Mouse (Mus musculus) liver, embryonic 12.5 days (tissue): Measurements from ENCODE around the gene Ppm1h. TPM values are rescaled to one million over a fixed set of nuclear protein-coding genes. Genes with fewer than 3 reads are reported as not detected.

ENCODE experiments used
- ATAC-seq: fragments of 200-750 bp; cut with Nextera tagmentation; 2 replicates; pipeline ENCODE4 v1.8.0; 2017; ENCODE audit warnings: moderate number of reproducible peaks, mild to moderate bottlenecking, moderate library complexity
- H3K27ac ChIP-seq: fragments of 300-500 bp; sonication (generic); 2 replicates; pipeline ENCODE4 v1.5.1; 2016; ENCODE audit warnings: mild to moderate bottlenecking
- H3K27me3 ChIP-seq: fragments of 300-500 bp; sonication (generic); replicated peaks from 2 replicates; pipeline ENCODE4 v1.6.1; 2016; ENCODE audit warnings: mild to moderate bottlenecking, moderate library complexity
- H3K36me3 ChIP-seq: fragments of 300-500 bp; sonication (generic); 2 replicates; pipeline ENCODE4 v1.6.1; 2016; ENCODE audit warnings: mild to moderate bottlenecking, moderate library complexity
- H3K4me1 ChIP-seq: fragments of 300-500 bp; sonication (generic); 2 replicates; pipeline ENCODE4 v1.6.1; 2016
- H3K4me2 ChIP-seq: fragments of 300-500 bp; sonication (generic); 2 replicates; pipeline ENCODE4 v1.6.1; 2016; ENCODE audit warnings: mild to moderate bottlenecking, moderate library complexity
- H3K4me3 ChIP-seq: fragments of 300-500 bp; sonication (generic); 2 replicates; pipeline ENCODE4 v1.5.1; 2016; ENCODE audit warnings: mild to moderate bottlenecking, moderate library complexity
- H3K9ac ChIP-seq: fragments of 300-500 bp; sonication (generic); 2 replicates; pipeline ENCODE4 v1.6.1; 2016; ENCODE audit warnings: mild to moderate bottlenecking, moderate library complexity
- H3K9me3 ChIP-seq: fragments of 300-500 bp; sonication (generic); replicated peaks from 2 replicates; pipeline ENCODE4 v1.6.1; 2016; ENCODE audit warnings: mild to moderate bottlenecking, moderate library complexity
- WGBS: fragments of 180-500 bp; shearing (Covaris S2); methylation state at CpG from one replicate; pipeline ENCODE4 v1.1.7; 2016; ENCODE audit not compliant: insufficient replicate concordance; 5-methylcytosine and 5-hydroxymethylcytosine counted together
- polyA plus RNA-seq: library from polyadenylated mRNA; unstranded; fragments of >200 nt; fragmentation: Nextera tagmentation; extraction: Ambion mirVana; gene quantifications from 2 replicates; pipeline ENCODE4 v1.2.1, GENCODE M21; 2016

Gene Ppm1h
- polyA plus RNA-seq, 1 experiment from 2014 or later: 1.6 TPM

- Histone ChIP-seq H3K4me2 (no peak overlapping the region), H3K36me3 (no peaks in the 10 kb centered on the region), H3K9me3 (no peaks in the 10 kb centered on the region), H3K27me3 (no peaks in the 10 kb centered on the region), H3K4me3 (no peak overlapping the region), H3K4me1 (peaks cover 15% of the 10 kb centered on the region; the same call in 1 of the 2 replicates), H3K9ac (no peak overlapping the region), H3K27ac (no peak overlapping the region)
- WGBS: 67% methylated on average over 8 of the region's 8 CpGs
- ATAC-seq: no peak
Observed at GRCm38 (mm10) chr10:122858904-122859641, 180.5 kb downstream of the Ppm1h start.

- Histone ChIP-seq H3K4me1 (peaks cover 13% of the 10 kb centered on the region; the same call in 1 of the 2 replicates), H3K4me2 (no peak overlapping the region), H3K36me3 (no peaks in the 10 kb centered on the region), H3K27ac (no peak overlapping the region), H3K27me3 (no peaks in the 10 kb centered on the region), H3K4me3 (no peak overlapping the region), H3K9ac (no peak overlapping the region), H3K9me3 (no peaks in the 10 kb centered on the region)
- ATAC-seq: no peak
- WGBS: 71% methylated on average over 8 of the region's 8 CpGs
Observed at GRCm38 (mm10) chr10:122859642-122859997, 181.1 kb downstream of the Ppm1h start.

- Histone ChIP-seq H3K9me3 (no peaks in the 10 kb centered on the region), H3K4me1 (0 out of 2 replicates have a peak, but pooled peaks cover 9% of the 10 kb centered on the region), H3K36me3 (no peaks in the 10 kb centered on the region), H3K9ac (no peak overlapping the region), H3K4me3 (no peak overlapping the region), H3K4me2 (no peak overlapping the region), H3K27me3 (no peaks in the 10 kb centered on the region), H3K27ac (no peak overlapping the region)
- ATAC-seq: no peak
- 52% methylated on average over 7 of the region's 7 CpGs for WGBS
Observed at GRCm38 (mm10) chr10:122860076-122860475, 181.5 kb downstream of the Ppm1h start.

GRCm38 (mm10) chr10:122861696-122862385 is 183.3 kb downstream of the Ppm1h start:
- Histone ChIP-seq H3K4me2 (no peak overlapping the region), H3K4me1 (no peaks in the 10 kb centered on the region), H3K36me3 (no peaks in the 10 kb centered on the region), H3K9me3 (no peaks in the 10 kb centered on the region), H3K4me3 (no peak overlapping the region), H3K27me3 (no peaks in the 10 kb centered on the region), H3K27ac (no peak overlapping the region), H3K9ac (no peak overlapping the region)
- no peak for ATAC-seq
- WGBS: 77% methylated on average over 18 of the region's 18 CpGs

- H3K4me1 ChIP-seq: no peaks in the 10 kb centered on the region
- no peak for ATAC-seq
- no peak overlapping the region for H3K27ac ChIP-seq
- H3K4me2 ChIP-seq: no peak overlapping the region
- WGBS: 75% methylated on average over 17 of the region's 17 CpGs
- H3K4me3 ChIP-seq: no peak overlapping the region
- no peaks in the 10 kb centered on the region for H3K36me3 ChIP-seq
- H3K9ac ChIP-seq: no peak overlapping the region
- no peaks in the 10 kb centered on the region for H3K27me3 ChIP-seq
- no peaks in the 10 kb centered on the region for H3K9me3 ChIP-seq
Observed at GRCm38 (mm10) chr10:122862386-122863023, 183.9 kb downstream of the Ppm1h start.

GRCm38 (mm10) chr10:122869865-122870503 is 191.4 kb downstream of the Ppm1h start:
- Histone ChIP-seq H3K9me3 (no peaks in the 10 kb centered on the region), H3K4me1 (no peaks in the 10 kb centered on the region), H3K4me3 (no peak overlapping the region), H3K4me2 (no peak overlapping the region), H3K27me3 (no peaks in the 10 kb centered on the region), H3K27ac (no peak overlapping the region), H3K36me3 (no peaks in the 10 kb centered on the region), H3K9ac (no peak overlapping the region)
- ATAC-seq: no peak
- 47% methylated on average over 8 of the region's 8 CpGs for WGBS

- 75% methylated on average over 3 of the region's 3 CpGs for WGBS
- Histone ChIP-seq H3K36me3 (no peaks in the 10 kb centered on the region), H3K27ac (no peak overlapping the region), H3K4me2 (no peak overlapping the region), H3K27me3 (no peaks in the 10 kb centered on the region), H3K9ac (no peak overlapping the region), H3K4me3 (no peak overlapping the region), H3K9me3 (no peaks in the 10 kb centered on the region), H3K4me1 (no peaks in the 10 kb centered on the region)
- ATAC-seq: no peak
Observed at GRCm38 (mm10) chr10:122870848-122871494, 192.4 kb downstream of the Ppm1h start.

- 71% methylated on average over 8 of the region's 8 CpGs for WGBS
- H3K4me2 ChIP-seq: no peak overlapping the region
- no peaks in the 10 kb centered on the region for H3K36me3 ChIP-seq
- H3K4me3 ChIP-seq: no peak overlapping the region
- H3K9ac ChIP-seq: no peak overlapping the region
- no peak overlapping the region for H3K27ac ChIP-seq
- H3K9me3 ChIP-seq: no peaks in the 10 kb centered on the region
- ATAC-seq: no peak
- H3K27me3 ChIP-seq: no peaks in the 10 kb centered on the region
- no peaks in the 10 kb centered on the region for H3K4me1 ChIP-seq
Observed at GRCm38 (mm10) chr10:122872720-122873119, 194.2 kb downstream of the Ppm1h start.

GRCm38 (mm10) chr10:122876964-122877363 is 198.4 kb downstream of the Ppm1h start:
- Histone ChIP-seq H3K9ac (no peak overlapping the region), H3K4me1 (no peaks in the 10 kb centered on the region), H3K4me3 (no peak overlapping the region), H3K4me2 (no peak overlapping the region), H3K27me3 (no peaks in the 10 kb centered on the region), H3K9me3 (no peaks in the 10 kb centered on the region), H3K36me3 (no peaks in the 10 kb centered on the region), H3K27ac (no peak overlapping the region)
- ATAC-seq: no peak
- WGBS: 48% methylated on average over 4 of the region's 4 CpGs

GRCm38 (mm10) chr10:122877436-122877835 is 198.9 kb downstream of the Ppm1h start:
- no peak for ATAC-seq
- Histone ChIP-seq H3K27me3 (no peaks in the 10 kb centered on the region), H3K9me3 (no peaks in the 10 kb centered on the region), H3K36me3 (no peaks in the 10 kb centered on the region), H3K9ac (no peak overlapping the region), H3K27ac (no peak overlapping the region), H3K4me3 (no peak overlapping the region), H3K4me1 (no peaks in the 10 kb centered on the region), H3K4me2 (no peak overlapping the region)
- 62% methylated on average over 2 of the region's 2 CpGs for WGBS

- no peak overlapping the region for H3K9ac ChIP-seq
- no peak overlapping the region for H3K4me2 ChIP-seq
- H3K27me3 ChIP-seq: no peaks in the 10 kb centered on the region
- no peak overlapping the region for H3K27ac ChIP-seq
- no peak overlapping the region for H3K4me3 ChIP-seq
- H3K4me1 ChIP-seq: peaks cover 2% of the 10 kb centered on the region; the same call in 1 of the 2 replicates
- ATAC-seq: no peak
- H3K9me3 ChIP-seq: no peaks in the 10 kb centered on the region
- WGBS: 84% methylated on average over 10 of the region's 10 CpGs
- no peaks in the 10 kb centered on the region for H3K36me3 ChIP-seq
Observed at GRCm38 (mm10) chr10:122881456-122881855, 202.9 kb downstream of the Ppm1h start.
